Mouse (Mus musculus) megakaryocyte, embryonic 14.5 days (primary cell): ENCODE measurements around the gene Fbxw7.

Experiments used
- FLI1 ChIP-seq: IDR thresholded peaks from 2 replicates; pipeline ENCODE4 v1.6.1; 2012; ENCODE audit warnings: low read length, inconsistent platforms, mixed read lengths
- GATA1 ChIP-seq: IDR thresholded peaks from 3 replicates; pipeline ENCODE4 v1.6.1; 2012; ENCODE audit warnings: mixed read lengths, low read length, inconsistent platforms, borderline replicate concordance

GRCm38 (mm10) chr3:84952585-84953187, 137.6 kb downstream of the Fbxw7 start:
- TF ChIP-seq GATA1 (no peak), FLI1 (no peak)
